Mouse (Mus musculus): ENCODE measurements around the gene Defb3. TPM values are rescaled to one million over a fixed set of nuclear protein-coding genes. Genes with fewer than 3 reads are reported as not detected.
"Not testable (repeated sequence)": the region's sequence is repeated elsewhere in the genome, so short reads cannot be mapped to it uniquely, and the experiment has no call there.

The Defb3 gene
- not detected in 2 replicates for polyA plus RNA-seq (2016; fragmentation: Nextera tagmentation; extraction: Ambion mirVana)

DNA sequence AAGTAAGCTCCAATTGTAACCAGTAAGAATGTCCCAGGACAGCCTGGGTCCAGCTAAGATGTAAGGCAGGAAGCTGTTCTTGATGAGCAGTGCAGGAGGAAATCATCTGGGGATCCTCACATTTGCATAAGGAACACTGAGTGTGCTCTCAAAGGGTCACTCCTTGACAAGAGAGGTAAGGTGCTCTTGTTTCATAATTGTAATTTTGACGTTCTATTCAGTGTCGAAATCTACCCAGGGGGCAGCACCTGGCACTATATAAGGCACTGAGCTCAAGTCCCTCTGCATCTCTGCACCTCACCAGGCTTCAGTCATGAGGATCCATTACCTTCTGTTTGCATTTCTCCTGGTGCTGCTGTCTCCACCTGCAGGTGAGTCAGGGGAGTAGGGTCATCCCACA lies at the start of gene Defb3:
Gene Defb3 (plus strand): TSS at position 301 of the 400 bp plus-strand sequence.
- H3K4me1 ChIP-seq (replicated peaks); DNase-seq (ENCODE audit: low spot score); H3K36me3 ChIP-seq; H3K4me3 ChIP-seq; H3K27ac ChIP-seq; H3K27me3 ChIP-seq (ENCODE audit: insufficient read depth, poor library complexity, severe bottlenecking); H3K9me3 ChIP-seq: not testable (repeated sequence)
- 53% methylated on average over 2 of the region's 2 CpGs for WGBS

DNA sequence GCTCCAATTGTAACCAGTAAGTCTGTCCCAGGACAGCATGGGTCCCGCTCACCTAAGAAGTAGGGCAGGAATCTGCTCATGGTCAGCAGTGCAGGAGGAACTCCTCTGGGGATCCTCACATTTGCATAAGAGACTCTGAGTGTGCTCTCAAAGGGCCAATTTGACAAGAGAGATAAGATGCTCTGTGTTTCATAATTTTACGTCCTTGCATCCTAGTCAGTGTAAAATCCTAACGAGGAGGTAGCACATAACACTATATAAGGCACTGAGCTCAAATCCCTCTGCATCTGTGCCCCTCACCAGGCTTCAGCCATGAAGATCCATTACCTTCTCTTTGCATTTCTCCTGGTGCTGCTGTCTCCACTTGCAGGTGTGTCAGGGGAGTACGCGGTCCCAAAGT lies 45.9 kb upstream of the Defb3 start, which contains the start of gene Defb5:
Gene Defb5 (plus strand): TSS at position 301 of the 400 bp plus-strand sequence.
- H3K27me3 ChIP-seq (ENCODE audit: insufficient read depth, poor library complexity, severe bottlenecking) = no peaks in the 10 kb centered on the region
- H3K9me3 ChIP-seq = peaks cover 8% of the 10 kb centered on the region
- WGBS = 91% methylated on average over 5 of the region's 5 CpGs
- no peak for DNase-seq (ENCODE audit: low spot score)
- H3K27ac ChIP-seq = no peak within 1 kb of the TSS
- no peak within 1 kb of the TSS for H3K4me3 ChIP-seq
- no peaks in the 10 kb centered on the region for H3K36me3 ChIP-seq
- H3K4me1 ChIP-seq (replicated peaks) = no peaks in the 10 kb centered on the region

DNA sequence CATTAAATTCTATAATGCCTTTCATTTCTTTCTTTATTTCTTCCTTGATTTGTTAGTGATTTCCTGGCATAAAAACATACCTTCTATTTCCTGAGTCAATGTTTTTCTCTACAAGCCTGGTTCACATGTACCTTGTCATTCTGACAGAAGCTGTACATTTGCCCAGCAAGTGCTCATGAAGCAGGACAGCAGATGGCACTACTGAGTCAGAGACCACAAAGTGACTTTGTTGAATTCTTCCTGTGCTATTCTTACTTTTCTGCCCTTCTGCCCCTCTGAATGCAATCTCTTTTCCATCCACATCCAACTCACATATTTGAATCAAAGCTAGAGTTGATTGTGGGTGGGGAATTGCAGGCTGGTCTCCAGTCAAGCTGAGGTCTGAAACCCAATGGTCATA lies 35.0 kb upstream of the Defb3 start:
- H3K4me1 ChIP-seq (replicated peaks) = no peaks in the 10 kb centered on the region
- no peaks in the 10 kb centered on the region for H3K27me3 ChIP-seq (ENCODE audit: insufficient read depth, poor library complexity, severe bottlenecking)
- H3K9me3 ChIP-seq = peaks cover 15% of the 10 kb centered on the region; the same call in 1 of the 2 replicates
- no peak overlapping the region for H3K27ac ChIP-seq
- no peak for DNase-seq (ENCODE audit: low spot score)
- H3K4me3 ChIP-seq = no peak overlapping the region
- H3K36me3 ChIP-seq = no peaks in the 10 kb centered on the region

DNA sequence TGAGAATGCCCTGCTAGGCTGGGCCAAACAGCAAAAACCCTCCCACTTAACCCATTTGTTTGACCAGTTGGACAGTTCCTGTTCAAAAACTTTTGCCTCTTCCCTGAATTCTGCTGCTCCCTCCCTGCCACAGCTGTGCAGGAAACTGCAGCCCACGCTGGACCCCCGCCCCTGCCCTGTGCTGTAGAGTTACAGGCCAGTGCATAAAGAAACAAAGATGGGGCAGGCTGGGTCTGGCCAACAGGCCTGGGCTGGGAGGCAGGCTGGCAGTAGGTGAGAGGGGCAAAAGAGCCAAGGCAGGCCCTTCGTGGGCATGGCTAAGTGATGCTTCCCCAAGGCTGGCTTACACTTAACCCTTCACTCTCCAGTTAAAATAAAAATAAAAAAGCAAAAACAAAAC lies 33.5 kb upstream of the Defb3 start:
- no peak for DNase-seq (ENCODE audit: low spot score)
- Histone ChIP-seq H3K9me3 (peaks cover 6% of the 10 kb centered on the region; the same call in 1 of the 2 replicates), H3K4me3 (no peak overlapping the region), H3K27me3 (ENCODE audit: insufficient read depth, poor library complexity, severe bottlenecking) (no peaks in the 10 kb centered on the region), H3K27ac (no peak overlapping the region), H3K4me1 (replicated peaks) (no peaks in the 10 kb centered on the region), H3K36me3 (no peaks in the 10 kb centered on the region)
- WGBS = 58% methylated on average over 3 of the region's 3 CpGs

DNA sequence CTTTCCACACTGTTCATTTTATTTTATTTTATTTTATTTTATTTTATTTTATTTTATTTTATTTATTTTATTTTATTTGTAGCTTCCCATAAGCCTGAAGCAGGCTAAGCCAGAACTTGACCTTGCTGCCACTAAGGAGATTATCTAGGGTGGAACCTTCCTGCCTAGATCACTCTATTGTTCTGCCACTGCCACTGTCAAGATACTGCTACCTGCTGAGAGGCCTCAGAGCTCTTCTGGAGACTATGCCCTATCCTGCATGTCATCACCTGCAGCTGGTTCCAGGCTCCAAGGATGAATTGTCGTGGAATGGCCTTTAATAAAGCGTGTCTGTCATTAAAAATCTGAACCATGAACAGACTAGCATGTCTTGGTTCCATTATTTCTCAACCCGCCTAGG lies 5.2 kb downstream of the Defb3 start:
- H3K27ac ChIP-seq; H3K4me3 ChIP-seq; H3K36me3 ChIP-seq; H3K27me3 ChIP-seq (ENCODE audit: insufficient read depth, poor library complexity, severe bottlenecking); H3K9me3 ChIP-seq; H3K4me1 ChIP-seq (replicated peaks); DNase-seq (ENCODE audit: low spot score): not testable (repeated sequence)
- WGBS = 66% methylated on average over 3 of the region's 3 CpGs

DNA sequence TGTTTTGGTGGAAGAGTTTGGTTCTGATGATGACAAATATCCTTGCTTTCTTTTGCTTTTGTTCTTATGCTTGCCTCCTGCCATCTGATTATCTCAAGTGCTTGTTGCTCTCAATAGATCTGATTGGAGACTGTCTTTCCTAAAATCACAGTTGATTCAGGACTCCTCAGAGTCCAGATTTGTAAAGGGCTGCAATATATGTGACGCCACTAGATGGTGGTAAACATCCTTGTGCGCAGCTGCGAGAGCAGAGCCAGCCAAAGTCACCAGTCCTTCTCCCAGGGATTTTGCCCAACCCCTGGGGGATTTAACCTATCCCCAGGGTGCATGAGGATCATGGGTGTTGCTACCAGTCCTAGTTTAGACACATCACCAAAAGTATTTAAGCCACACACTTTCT lies 38.7 kb downstream of the Defb3 start:
- 9% methylated on average over 3 of the region's 3 CpGs for WGBS
- H3K4me1 ChIP-seq (replicated peaks) = no peaks in the 10 kb centered on the region
- H3K36me3 ChIP-seq = no peaks in the 10 kb centered on the region
- no peak overlapping the region for H3K4me3 ChIP-seq
- no peaks in the 10 kb centered on the region for H3K27me3 ChIP-seq (ENCODE audit: insufficient read depth, poor library complexity, severe bottlenecking)
- 0 out of 2 replicates have a peak, but pooled peaks cover 2% of the 10 kb centered on the region for H3K9me3 ChIP-seq
- H3K27ac ChIP-seq = no peak overlapping the region
- peak; percentile 6 for DNase-seq (ENCODE audit: low spot score)

Other genes starting within 250 kb of the Defb3 start
- gene Defb39, start 228.6 kb upstream of the Defb3 start, polyA plus RNA-seq (2016; fragmentation: Nextera tagmentation; extraction: Ambion mirVana) = not detected in 2 replicates
- not detected in 2 replicates for gene Defb12, start 178.5 kb upstream of the Defb3 start, polyA plus RNA-seq (2016; fragmentation: Nextera tagmentation; extraction: Ambion mirVana)
- not detected in 2 replicates for gene Defb34, start 169.6 kb upstream of the Defb3 start, polyA plus RNA-seq (2016; fragmentation: Nextera tagmentation; extraction: Ambion mirVana)
- not detected in 2 replicates for gene Gm45826, start 152.6 kb upstream of the Defb3 start, polyA plus RNA-seq (2016; fragmentation: Nextera tagmentation; extraction: Ambion mirVana)
- gene Defb14, start 99.0 kb upstream of the Defb3 start, polyA plus RNA-seq (2016; fragmentation: Nextera tagmentation; extraction: Ambion mirVana) = not detected in 2 replicates
- gene Defb4, start 94.7 kb upstream of the Defb3 start, polyA plus RNA-seq (2016; fragmentation: Nextera tagmentation; extraction: Ambion mirVana) = not detected in 2 replicates
- gene Defb6, start 67.9 kb upstream of the Defb3 start, polyA plus RNA-seq (2016; fragmentation: Nextera tagmentation; extraction: Ambion mirVana) = not detected in 2 replicates
- not detected in 2 replicates for gene Defb46, start 53.4 kb upstream of the Defb3 start, polyA plus RNA-seq (2016; fragmentation: Nextera tagmentation; extraction: Ambion mirVana)
- gene Defb5, start 45.8 kb upstream of the Defb3 start, polyA plus RNA-seq (2016; fragmentation: Nextera tagmentation; extraction: Ambion mirVana) = not detected in 2 replicates
- gene Defb8, start 154.2 kb downstream of the Defb3 start, polyA plus RNA-seq (2016; fragmentation: Nextera tagmentation; extraction: Ambion mirVana) = not detected in 2 replicates
- gene Defb7, start 201.7 kb downstream of the Defb3 start, polyA plus RNA-seq (2016; fragmentation: Nextera tagmentation; extraction: Ambion mirVana) = not detected in 2 replicates

Data from hindbrain, embryonic 10.5 days (tissue).